In the genomic region with DNA sequence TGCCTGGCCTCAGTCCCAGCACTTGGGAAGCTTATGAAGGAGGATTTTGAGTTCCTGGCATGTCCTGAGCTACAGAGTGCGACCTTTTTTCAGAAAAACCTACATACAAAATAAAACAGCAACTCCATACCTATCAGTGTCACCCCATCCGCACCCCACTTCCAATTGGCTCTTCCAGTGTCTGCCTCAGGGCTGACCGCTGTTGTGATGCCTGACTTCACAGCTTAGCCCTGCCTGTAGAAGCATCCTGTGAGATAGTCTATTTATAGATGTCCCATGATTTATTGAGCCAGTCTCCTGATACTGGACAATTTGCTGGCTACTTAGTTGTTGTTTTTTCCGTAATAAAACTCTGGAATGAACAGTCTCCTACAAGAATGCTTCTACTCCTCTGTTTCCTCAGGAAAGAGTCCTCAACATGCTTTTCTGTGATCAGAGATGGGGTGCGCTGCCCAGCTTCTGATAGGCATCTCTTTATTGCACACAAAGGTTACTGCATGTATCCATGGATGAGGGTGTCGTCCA, we compare ENCODE assay signal across 28 mouse cellular contexts. TPM values are rescaled to one million over a fixed set of nuclear protein-coding genes. Genes with fewer than 3 reads are reported as not detected.
DNase-seq lines count a peak whose midpoint lies in the region; ATAC-seq and TF ChIP-seq lines count a peak whose summit lies in the region.
"Had no signal": no experiment of that assay in that cellular context is flagged by ENCODE, and none has a peak within 500 bp of the region (broad histone marks: within the 10 kb centered on the region; RNA-seq: fewer than 3 reads in every experiment).

No protein-coding gene starts in this region.

- H3K4me3 ChIP-seq in heart, postnatal 0 days (ENCODE audit: low read depth, low read length) = no peak overlapping the region
- H3K4me3 ChIP-seq in heart, embryonic 12.5 days = no peak overlapping the region
- H3K4me3 ChIP-seq in kidney, embryonic 15.5 days (replicated peaks) = no peak overlapping the region
- no peak overlapping the region for H3K4me3 ChIP-seq in forebrain, embryonic 13.5 days
- H3K4me3 ChIP-seq: erythroblast, embryonic 14.5 days; hindbrain, embryonic 12.5 days; intestine, embryonic 15.5 days; limb, embryonic 12.5 days; liver, embryonic 15.5 days; stomach, embryonic 15.5 days had no signal

- peak; percentile 94 for DNase-seq in heart, adult 11 months
- no peak for DNase-seq in heart, adult 9 months (ENCODE audit: low spot score in 2 of 2)
- no peak for DNase-seq in heart, postnatal 0 days (ENCODE audit: low spot score)
- no peak for DNase-seq in kidney, postnatal 10 days
- DNase-seq: adrenal gland, adult 8-10 months; cerebellum, adult 2 months; cerebellum, postnatal 14 days; forebrain, postnatal 0 days; gastrocnemius, postnatal 14 days; heart, postnatal 10 days; lung, embryonic 14.5 days; lung, postnatal 14 days; midbrain, embryonic 14.5 days had no signal

- no peaks in the 10 kb centered on the region for H3K9me3 ChIP-seq in heart, postnatal 0 days (replicated peaks; ENCODE audit: control insufficient read depth, low read length)
- no peaks in the 10 kb centered on the region for H3K9me3 ChIP-seq in heart, embryonic 12.5 days (replicated peaks)
- H3K9me3 ChIP-seq in kidney, embryonic 15.5 days (replicated peaks) = no peaks in the 10 kb centered on the region
- H3K9me3 ChIP-seq in forebrain, embryonic 13.5 days (replicated peaks) = no peaks in the 10 kb centered on the region
- H3K9me3 ChIP-seq: G1E; hindbrain, embryonic 12.5 days; intestine, embryonic 15.5 days; limb, embryonic 12.5 days; liver, embryonic 15.5 days; stomach, embryonic 15.5 days had no signal

- peaks cover 74% of the 10 kb centered on the region for H3K36me3 ChIP-seq in heart, postnatal 0 days (replicated peaks; ENCODE audit: control insufficient read depth, insufficient read depth, low read length)
- peaks cover 93% of the 10 kb centered on the region for H3K36me3 ChIP-seq in heart, embryonic 12.5 days
- H3K36me3 ChIP-seq in kidney, embryonic 15.5 days = peaks cover 90% of the 10 kb centered on the region
- H3K36me3 ChIP-seq in forebrain, embryonic 13.5 days (ENCODE audit: poor library complexity, severe bottlenecking) = peaks cover 91% of the 10 kb centered on the region

- no peak for TF ChIP-seq EP300 in heart, postnatal 0 days (IDR thresholded peaks at IDR 0.05; ENCODE audit: low read depth)

- H3K4me1 ChIP-seq in heart, postnatal 0 days (ENCODE audit: control insufficient read depth, insufficient read depth) = no peaks in the 10 kb centered on the region
- peaks cover 4% of the 10 kb centered on the region; the same call in 1 of the 2 replicates for H3K4me1 ChIP-seq in heart, embryonic 12.5 days (replicated peaks)
- H3K4me1 ChIP-seq in kidney, embryonic 15.5 days = 0 out of 2 replicates have a peak, but pooled peaks cover 3% of the 10 kb centered on the region
- no peaks in the 10 kb centered on the region for H3K4me1 ChIP-seq in forebrain, embryonic 13.5 days
- H3K4me1 ChIP-seq: hindbrain, embryonic 12.5 days; intestine, embryonic 15.5 days; limb, embryonic 12.5 days; liver, embryonic 15.5 days; stomach, embryonic 15.5 days had no signal

- peak overlapping the region; percentile 5; the same call in 1 of the 2 replicates for H3K27ac ChIP-seq in heart, postnatal 0 days (ENCODE audit: low read depth)
- H3K27ac ChIP-seq in heart, embryonic 12.5 days (ENCODE audit: poor library complexity, severe bottlenecking) = no peak overlapping the region
- 0 out of 2 replicates have a peak overlapping the region, but pooled peaks have one; percentile 25 for H3K27ac ChIP-seq in kidney, embryonic 15.5 days
- no peak overlapping the region for H3K27ac ChIP-seq in forebrain, embryonic 13.5 days
- H3K27ac ChIP-seq: hindbrain, embryonic 12.5 days; hindbrain, postnatal 0 days; intestine, embryonic 15.5 days; limb, embryonic 12.5 days; liver, embryonic 15.5 days; stomach, embryonic 15.5 days had no signal

- TF ChIP-seq CTCF in heart, postnatal 0 days (IDR thresholded peaks at IDR 0.05; ENCODE audit: low read depth) = no peak

- no peak overlapping the region for H3K4me2 ChIP-seq in heart, postnatal 0 days (ENCODE audit: low read depth, low read length)
- H3K4me2 ChIP-seq in heart, embryonic 12.5 days = no peak overlapping the region
- no peak overlapping the region for H3K4me2 ChIP-seq in kidney, embryonic 15.5 days
- H3K4me2 ChIP-seq in forebrain, embryonic 13.5 days = no peak overlapping the region
- H3K4me2 ChIP-seq: hindbrain, embryonic 12.5 days; intestine, embryonic 15.5 days; limb, embryonic 12.5 days; liver, embryonic 15.5 days; lung, embryonic 14.5 days; stomach, embryonic 15.5 days had no signal

- no peaks in the 10 kb centered on the region for H3K27me3 ChIP-seq in heart, postnatal 0 days (ENCODE audit: control insufficient read depth, insufficient read depth, low read length)
- no peaks in the 10 kb centered on the region for H3K27me3 ChIP-seq in heart, embryonic 12.5 days (replicated peaks)
- H3K27me3 ChIP-seq in kidney, embryonic 15.5 days = no peaks in the 10 kb centered on the region
- no peaks in the 10 kb centered on the region for H3K27me3 ChIP-seq in forebrain, embryonic 13.5 days
- H3K27me3 ChIP-seq: hindbrain, embryonic 12.5 days; intestine, embryonic 15.5 days; limb, embryonic 12.5 days; liver, embryonic 15.5 days; stomach, embryonic 15.5 days had no signal

- no peak for ATAC-seq in heart, postnatal 0 days (ENCODE audit: insufficient read depth, low read depth)
- no peak for ATAC-seq in heart, embryonic 12.5 days (ENCODE audit: insufficient number of reproducible peaks, low FRiP score)
- no peak for ATAC-seq in kidney, embryonic 15.5 days (replicated peaks; ENCODE audit: low FRiP score)
- no peak for ATAC-seq in forebrain, embryonic 13.5 days
- ATAC-seq: forebrain, postnatal 0 days; hindbrain, postnatal 0 days; intestine, embryonic 15.5 days had no signal

- no peak overlapping the region for H3K9ac ChIP-seq in heart, postnatal 0 days (replicated peaks; ENCODE audit: low read depth, low read length)
- H3K9ac ChIP-seq in heart, embryonic 12.5 days = no peak overlapping the region
- no peak overlapping the region for H3K9ac ChIP-seq in kidney, embryonic 15.5 days
- no peak overlapping the region for H3K9ac ChIP-seq in forebrain, embryonic 13.5 days
- H3K9ac ChIP-seq: forebrain, postnatal 0 days; hindbrain, embryonic 12.5 days; intestine, embryonic 15.5 days; limb, embryonic 12.5 days; liver, embryonic 15.5 days; lung, embryonic 14.5 days; stomach, embryonic 15.5 days had no signal

- WGBS in heart, postnatal 0 days = 66% methylated on average over 6 of the region's 6 CpGs
- WGBS in heart, embryonic 12.5 days = 83% methylated on average over 6 of the region's 6 CpGs
- 81% methylated on average over 6 of the region's 6 CpGs for WGBS in kidney, embryonic 15.5 days
- 96% methylated on average over 6 of the region's 6 CpGs for WGBS in forebrain, embryonic 13.5 days

RNA-seq across cellular contexts. Expression of gene Arhgap1, which starts 16.8 kb away (rescaled TPM):
- total RNA-seq in heart, postnatal 0 days (2014; rRNA removed; ENCODE audit: low replicate concordance) = 85.7 and 109 TPM in 2 replicates
- 73.9 and 76.5 TPM in 2 replicates for polyA plus RNA-seq in heart, postnatal 0 days (2015; fragmentation: Nextera tagmentation; extraction: Ambion mirVana)
- 168 and 169 TPM in 2 replicates for polyA plus RNA-seq in heart, embryonic 12.5 days (2016; fragmentation: Nextera tagmentation; extraction: Ambion mirVana)
- polyA plus RNA-seq in kidney, embryonic 15.5 days (2015; fragmentation: Nextera tagmentation; extraction: Ambion mirVana) = 110 and 132 TPM in 2 replicates
- polyA plus RNA-seq in forebrain, embryonic 13.5 days (2015; fragmentation: Nextera tagmentation; extraction: Ambion mirVana) = 69.0 and 76.0 TPM in 2 replicates

RNA-seq across cellular contexts. Expression of gene Zfp408, which starts 16.9 kb away (rescaled TPM):
- total RNA-seq in heart, postnatal 0 days (2014; rRNA removed; ENCODE audit: low replicate concordance) = 11.1 and 17.4 TPM in 2 replicates
- 3.6 and 4.0 TPM in 2 replicates for polyA plus RNA-seq in heart, postnatal 0 days (2015; fragmentation: Nextera tagmentation; extraction: Ambion mirVana)
- polyA plus RNA-seq in heart, embryonic 12.5 days (2016; fragmentation: Nextera tagmentation; extraction: Ambion mirVana) = 6.1 and 6.9 TPM in 2 replicates
- 11.9 and 13.7 TPM in 2 replicates for polyA plus RNA-seq in kidney, embryonic 15.5 days (2015; fragmentation: Nextera tagmentation; extraction: Ambion mirVana)
- 13.0 and 14.6 TPM in 2 replicates for polyA plus RNA-seq in forebrain, embryonic 13.5 days (2015; fragmentation: Nextera tagmentation; extraction: Ambion mirVana)

RNA-seq across cellular contexts. Expression of gene F2, which starts 30.2 kb away (rescaled TPM):
- 0.08 and 1.1 TPM in 2 replicates for total RNA-seq in heart, postnatal 0 days (2014; rRNA removed; ENCODE audit: low replicate concordance)
- polyA plus RNA-seq in heart, postnatal 0 days (2015; fragmentation: Nextera tagmentation; extraction: Ambion mirVana) = 0.12 TPM in 1 of 2 replicates, not detected in the other
- 0.60 and 2.2 TPM in 2 replicates for polyA plus RNA-seq in heart, embryonic 12.5 days (2016; fragmentation: Nextera tagmentation; extraction: Ambion mirVana)
- 1.7 and 4.6 TPM in 2 replicates for polyA plus RNA-seq in kidney, embryonic 15.5 days (2015; fragmentation: Nextera tagmentation; extraction: Ambion mirVana)
- 0.10 and 0.43 TPM in 2 replicates for polyA plus RNA-seq in forebrain, embryonic 13.5 days (2015; fragmentation: Nextera tagmentation; extraction: Ambion mirVana)
- total RNA-seq: forebrain, postnatal 0 days; granulocyte monocyte progenitor cell, adult 5-6 weeks; hindbrain, postnatal 0 days; layer of hippocampus, adult 18-20 months; monocyte, adult 5-6 weeks had no signal
- polyA plus RNA-seq: forebrain, embryonic 11.5 days; forebrain, postnatal 0 days; hindbrain, postnatal 0 days had no signal

RNA-seq across cellular contexts. Expression of gene Atg13, which starts 43.9 kb away (rescaled TPM):
- 18.2 and 30.6 TPM in 2 replicates for total RNA-seq in heart, postnatal 0 days (2014; rRNA removed; ENCODE audit: low replicate concordance)
- polyA plus RNA-seq in heart, postnatal 0 days (2015; fragmentation: Nextera tagmentation; extraction: Ambion mirVana) = 19.8 and 21.2 TPM in 2 replicates
- polyA plus RNA-seq in heart, embryonic 12.5 days (2016; fragmentation: Nextera tagmentation; extraction: Ambion mirVana) = 22.3 TPM in 2 replicates
- polyA plus RNA-seq in kidney, embryonic 15.5 days (2015; fragmentation: Nextera tagmentation; extraction: Ambion mirVana) = 24.7 and 26.3 TPM in 2 replicates
- polyA plus RNA-seq in forebrain, embryonic 13.5 days (2015; fragmentation: Nextera tagmentation; extraction: Ambion mirVana) = 29.4 and 33.0 TPM in 2 replicates

RNA-seq across cellular contexts. Expression of gene Harbi1, which starts 44.2 kb away (rescaled TPM):
- total RNA-seq in heart, postnatal 0 days (2014; rRNA removed; ENCODE audit: low replicate concordance) = 6.3 and 27.6 TPM in 2 replicates
- 10.0 and 11.1 TPM in 2 replicates for polyA plus RNA-seq in heart, postnatal 0 days (2015; fragmentation: Nextera tagmentation; extraction: Ambion mirVana)
- polyA plus RNA-seq in heart, embryonic 12.5 days (2016; fragmentation: Nextera tagmentation; extraction: Ambion mirVana) = 12.2 TPM in 2 replicates
- polyA plus RNA-seq in kidney, embryonic 15.5 days (2015; fragmentation: Nextera tagmentation; extraction: Ambion mirVana) = 22.4 and 22.6 TPM in 2 replicates
- 21.2 and 22.0 TPM in 2 replicates for polyA plus RNA-seq in forebrain, embryonic 13.5 days (2015; fragmentation: Nextera tagmentation; extraction: Ambion mirVana)

Comparison
In these comparisons a context has a peak if more than half of its experiments do, and no peak if none do; other contexts are left out.
1. H3K27ac ChIP-seq: peak in heart, postnatal 0 days (single experiment) and kidney, embryonic 15.5 days (single experiment); none in heart, embryonic 12.5 days (single experiment) and forebrain, embryonic 13.5 days (single experiment).